Mouse (Mus musculus) gastrocnemius, adult 8-10 months (tissue): ENCODE measurements around the gene Fyco1. TPM values are rescaled to one million over a fixed set of nuclear protein-coding genes. Genes with fewer than 3 reads are reported as not detected.
"Not testable (repeated sequence)": the region's sequence is repeated elsewhere in the genome, so short reads cannot be mapped to it uniquely, and the experiment has no call there.

Experiments
- DNase-seq, 2 experiments: peaks; one replicate each; pipeline ENCODE4 v3.0.0; 2022; ENCODE audit warnings: low spot score in 2 of 2
- total RNA-seq, 4 experiments: library from RNA; stranded (reverse); gene quantifications; 2 replicates each; pipeline ENCODE4 v1.2.4; 2022

Gene Fyco1
- total RNA-seq, 4 experiments from 2014 or later: 151 to 190 (median 177) TPM

GRCm38 (mm10) chr9:123749687-123750086 lies 102.0 kb downstream of the Fyco1 start:
- DNase-seq: not testable (repeated sequence)

- no peak for DNase-seq
These were observed 110.9 kb downstream of the Fyco1 start for GRCm38 (mm10) chr9:123740799-123741198.

Other genes with a start within 250 kb of the Fyco1 start
- not detected for gene Slc6a20b, start 219.3 kb downstream of the Fyco1 start, total RNA-seq
- gene Ccr9, start 173.5 kb downstream of the Fyco1 start, total RNA-seq: not detected
- gene Slc6a20a, start 173.0 kb downstream of the Fyco1 start, total RNA-seq: not detected
- gene Lztfl1, start 134.2 kb downstream of the Fyco1 start, total RNA-seq: 10 to 100 TPM; 13.1 to 17.7 (median 15.2) TPM
- gene Cxcr6, start 45.4 kb downstream of the Fyco1 start, total RNA-seq: not detected
- gene Xcr1, start 10.1 kb upstream of the Fyco1 start, total RNA-seq: not detected
- under 1 TPM in 2 of 4 experiments, not detected in 2; 0.09 to 0.21 TPM for gene Ccr1, start 116.8 kb upstream of the Fyco1 start, total RNA-seq
- gene Ccr1l1, start 126.5 kb upstream of the Fyco1 start, total RNA-seq: not detected
- gene Ccr3, start 170.1 kb upstream of the Fyco1 start, total RNA-seq: under 1 TPM in 1 of 4 experiments, not detected in 3; 0.09 TPM